Mouse (Mus musculus) gastrocnemius, postnatal 14 days (tissue): Measurements from ENCODE around the gene Traf2. TPM values are rescaled to one million over a fixed set of nuclear protein-coding genes. Genes with fewer than 3 reads are reported as not detected.

ENCODE experiments used
- DNase-seq: peaks from one replicate; pipeline ENCODE4 v3.0.0; 2021; ENCODE audit warnings: mixed read lengths
- intact Hi-C: fragments of 180-260 bp; cut with DNase I; formaldehyde crosslinking; loops from one replicate; pipeline ENCODE4 v1.15.1; 2025; ENCODE audit warnings: low total_unique reads
- total RNA-seq, 2 experiments: library from RNA; stranded (reverse); gene quantifications; 2 replicates each; pipeline ENCODE4 v1.2.3; 2021

Traf2 gene
- total RNA-seq, 2 experiments from 2014 or later: 9.7 to 13.3 TPM

DNA sequence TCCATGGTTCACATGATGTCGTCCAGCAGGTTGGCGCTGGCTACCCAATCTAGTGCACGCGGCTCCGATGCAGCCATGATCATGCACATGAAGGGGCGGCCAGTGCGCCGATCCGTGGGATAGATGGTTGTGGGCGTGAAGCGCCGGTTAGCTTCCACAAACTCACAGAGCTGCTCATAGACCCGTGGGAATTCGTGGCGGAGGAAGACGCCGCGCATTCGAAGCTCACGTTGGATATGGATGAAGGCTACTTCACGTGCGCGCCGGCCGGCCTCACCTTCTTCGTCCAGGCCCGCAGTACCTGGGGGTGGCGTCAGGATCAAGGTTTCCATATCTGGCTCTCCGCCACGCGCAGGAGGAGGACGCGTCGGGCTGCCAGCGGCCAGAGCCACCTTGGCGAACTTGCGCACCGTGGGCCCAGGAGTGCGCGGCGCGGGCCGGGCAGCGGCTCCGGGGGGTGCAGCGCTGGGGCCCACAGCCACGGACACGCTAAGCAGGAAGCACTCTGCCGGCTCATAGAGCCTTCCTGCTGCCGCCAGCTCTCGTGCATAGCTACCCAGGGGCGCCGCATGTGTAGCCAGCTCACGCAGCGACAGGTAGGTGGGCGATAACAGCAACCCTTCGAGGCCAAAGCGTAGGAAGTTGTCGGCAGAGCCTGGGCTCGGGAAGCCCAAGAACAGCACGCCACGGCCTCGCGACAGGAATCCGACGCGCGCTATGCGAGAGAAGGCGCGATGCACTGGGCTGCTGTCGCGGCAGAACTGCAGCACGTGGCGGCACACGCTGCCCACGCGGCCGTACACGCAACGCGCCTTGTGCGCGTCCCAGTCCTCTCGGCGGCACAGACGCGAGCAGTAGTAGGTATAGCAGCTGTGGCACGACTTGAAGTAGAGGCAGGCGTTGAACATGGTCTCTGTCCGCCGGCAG, 30.5 kb upstream of the Traf2 start:
- intact Hi-C loops: loop anchor here (10.0 kb wide), 1 partner anchor 62 kb away; no protein-coding TSS in a partner anchor
- DNase-seq: peak; percentile 12

DNA sequence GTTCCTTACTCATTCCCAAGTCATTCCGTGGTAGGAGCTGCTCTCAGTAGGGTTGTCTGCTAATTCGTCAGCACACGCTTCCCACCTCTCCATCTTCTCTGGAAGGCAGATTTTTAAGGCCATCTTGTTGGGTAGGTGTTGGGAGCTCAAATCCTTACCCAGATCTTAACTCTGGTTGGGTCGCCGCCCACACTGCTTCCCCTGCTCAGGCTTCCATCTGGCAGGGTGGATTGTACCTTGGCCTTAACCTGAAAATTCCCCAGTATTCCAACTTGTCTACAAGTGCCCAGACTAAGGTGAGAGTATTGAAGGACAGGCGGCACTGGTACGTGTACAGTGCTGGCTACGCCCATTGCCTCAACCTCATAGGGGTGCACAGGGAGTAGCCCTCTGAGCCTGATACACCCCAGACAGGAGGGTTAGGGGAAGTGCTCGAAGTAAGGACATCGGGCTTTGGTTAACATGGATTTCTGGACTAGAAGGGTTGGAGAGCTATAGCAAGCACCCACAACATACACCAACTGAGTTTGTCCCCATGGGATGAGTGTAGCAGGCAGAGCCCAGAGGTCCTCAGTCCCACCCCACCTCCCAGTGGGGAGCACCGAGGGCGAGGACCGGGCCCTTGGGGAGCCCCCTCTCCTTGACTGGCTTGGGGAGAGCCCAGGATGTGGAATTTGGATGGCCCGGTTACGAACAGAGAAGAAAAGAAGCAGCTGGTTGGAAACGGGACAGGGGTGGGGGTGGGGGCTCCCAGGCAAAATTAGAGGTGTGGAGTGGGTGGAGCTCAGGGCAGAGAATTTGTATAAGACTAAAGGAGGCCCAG, 29.5 kb upstream of the Traf2 start:
- intact Hi-C loops: loop anchor here (10.0 kb wide), 1 partner anchor 61 kb away; no protein-coding TSS in a partner anchor

DNA sequence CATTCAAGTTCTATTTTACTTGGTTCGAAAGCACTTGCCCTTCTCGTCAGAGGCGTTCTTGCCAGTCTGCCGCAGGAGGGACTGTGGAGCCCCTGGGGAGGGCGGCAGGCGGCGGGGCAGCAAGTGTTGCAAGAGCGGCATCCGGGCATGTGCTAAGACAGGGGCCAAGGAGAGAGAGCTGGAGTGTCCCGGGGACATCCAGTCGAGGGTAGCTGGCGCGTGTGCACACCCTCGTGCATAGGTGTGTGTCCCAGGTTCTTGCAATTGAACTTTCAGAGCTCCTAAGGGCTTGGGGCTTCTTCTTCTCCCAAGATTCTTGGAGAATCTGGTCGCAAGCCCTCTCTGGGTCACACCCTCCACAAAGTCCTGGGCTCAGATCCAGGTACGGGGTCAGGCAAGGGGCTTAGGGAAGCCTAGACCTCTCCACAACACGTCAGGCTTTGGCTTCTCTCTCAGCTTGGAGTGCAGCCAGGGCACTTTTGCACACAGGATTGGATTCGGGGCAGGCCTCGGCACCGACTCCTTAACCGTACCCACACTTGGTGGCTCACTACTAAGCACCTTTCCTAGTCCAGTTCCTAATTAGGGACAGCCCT, 28.8 kb upstream of the Traf2 start:
- DNase-seq: peak; percentile 41

More for the DNA sequence above, 29.5 kb upstream of the Traf2 start:
- no peak for DNase-seq

DNA sequence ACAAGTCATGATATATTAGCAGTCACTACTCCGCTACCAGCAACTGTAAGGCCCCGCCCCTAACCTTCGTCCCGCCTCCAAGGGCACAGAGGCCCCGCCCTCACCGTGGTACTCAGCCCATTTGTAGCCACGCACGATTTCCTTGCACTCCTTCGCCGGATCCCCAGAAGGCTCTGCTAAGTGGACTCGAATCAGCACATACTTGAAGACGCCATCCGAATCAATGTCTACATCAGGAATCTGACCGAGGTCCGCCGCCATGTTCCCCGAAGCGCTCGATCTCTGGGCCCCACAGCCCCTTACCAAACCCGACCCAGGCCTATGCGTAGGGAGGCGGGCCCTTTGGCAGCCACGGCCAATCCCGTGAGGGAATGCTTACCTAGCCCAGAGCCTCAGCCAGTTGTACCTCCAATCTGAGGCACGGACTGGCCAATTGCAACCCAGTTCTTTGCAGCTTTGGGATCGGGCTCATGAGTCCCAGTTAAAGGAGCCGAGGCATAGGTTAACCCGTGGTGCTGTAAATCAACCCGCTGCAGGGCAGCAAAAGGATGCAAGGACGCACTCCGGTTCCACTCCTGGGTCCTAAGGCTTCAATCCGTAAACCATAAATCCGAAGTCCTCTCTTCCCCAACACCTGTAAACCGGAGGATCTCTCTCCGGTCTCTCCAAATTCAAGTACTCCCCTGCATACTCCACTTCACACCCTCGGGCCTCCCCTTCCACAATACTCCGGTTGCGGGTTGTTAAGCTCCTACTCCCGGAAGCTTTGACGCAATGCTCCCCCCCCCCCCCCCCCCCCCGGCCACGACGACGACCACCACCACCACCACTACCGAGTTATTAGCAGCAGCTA, 28.1 kb upstream of the Traf2 start, which contains the start of the genes Mamdc4 and Phpt1:
Gene Mamdc4 (minus strand): TSS at position 267 of the 853 bp plus-strand sequence.
Gene Phpt1 (minus strand): TSS at position 646 of the 853 bp plus-strand sequence.
- DNase-seq: peak; percentile 94
- intact Hi-C loops: loop anchor here (10.0 kb wide), 1 partner anchor 60 kb away; no protein-coding TSS in a partner anchor

More for the DNA sequence above, 28.8 kb upstream of the Traf2 start:
- intact Hi-C loops: loop anchor here (10.0 kb wide), 1 partner anchor 61 kb away; no protein-coding TSS in a partner anchor

DNA sequence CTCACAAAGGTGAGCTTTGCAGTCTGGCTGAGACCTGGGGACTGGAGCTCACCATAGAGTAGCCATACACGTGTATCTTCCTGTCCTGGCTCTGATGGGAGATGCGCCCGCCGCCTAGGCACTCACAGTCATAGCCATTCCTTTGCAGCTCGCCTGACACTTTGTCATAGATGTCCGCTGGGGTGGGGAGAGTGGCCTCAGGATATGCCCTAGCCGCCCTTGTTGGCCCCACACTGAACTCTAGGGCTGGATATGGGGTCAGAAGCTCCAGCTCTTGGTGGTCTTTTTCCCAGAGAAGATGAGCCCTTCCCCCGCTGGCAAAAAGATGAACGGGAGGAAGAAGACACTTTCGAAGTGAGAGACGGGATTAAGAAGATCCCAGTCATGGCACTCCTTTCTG, 27.4 kb upstream of the Traf2 start:
- intact Hi-C loops: loop anchor here (10.0 kb wide), 1 partner anchor 59 kb away; no protein-coding TSS in a partner anchor
- DNase-seq: no peak

DNA sequence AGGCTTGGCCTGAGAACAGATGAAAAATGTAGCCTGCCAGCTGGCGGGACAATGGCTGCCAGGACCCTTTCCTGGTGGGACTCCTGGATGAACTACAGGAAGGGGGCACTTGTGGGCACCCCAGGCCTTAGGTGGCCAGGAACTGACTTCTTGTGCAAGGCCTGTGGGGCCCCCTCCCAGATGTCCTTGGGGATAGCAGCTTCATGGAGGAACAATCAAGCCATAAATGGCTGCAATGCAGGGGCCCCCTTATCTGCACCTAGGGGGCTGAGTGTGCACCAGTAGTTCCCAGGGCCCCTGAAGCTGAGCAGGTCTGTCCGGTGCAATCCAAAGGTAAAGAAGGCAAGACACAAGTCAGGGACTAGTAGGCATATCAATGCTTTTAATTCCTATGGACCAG, 26.3 kb upstream of the Traf2 start:
- DNase-seq: no peak
- intact Hi-C loops: loop anchor here (10.0 kb wide), 1 partner anchor 58 kb away; no protein-coding TSS in a partner anchor

DNA sequence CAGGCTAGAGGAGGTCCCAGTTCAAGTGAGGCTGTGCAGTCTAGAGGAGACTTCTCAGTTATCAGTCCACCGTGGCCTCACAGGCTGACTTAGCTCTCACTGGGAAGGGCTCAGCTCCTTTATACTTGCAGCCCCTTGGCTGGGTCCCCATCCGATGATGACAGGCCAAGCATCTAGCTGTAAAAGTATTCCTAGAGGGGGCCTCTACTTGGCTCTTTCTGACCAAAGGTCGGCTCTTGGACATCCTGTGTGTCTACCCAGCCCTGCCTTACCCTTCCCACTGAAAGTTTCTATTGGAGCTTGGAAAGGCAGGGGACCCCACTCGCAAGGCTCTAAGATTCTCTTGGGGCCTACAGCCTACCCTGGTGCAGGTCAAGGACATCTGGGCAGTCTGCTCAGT, 24.5 kb upstream of the Traf2 start:
- intact Hi-C loops: loop anchor here (10.0 kb wide), 1 partner anchor 56 kb away; no protein-coding TSS in a partner anchor
- DNase-seq: no peak

DNA sequence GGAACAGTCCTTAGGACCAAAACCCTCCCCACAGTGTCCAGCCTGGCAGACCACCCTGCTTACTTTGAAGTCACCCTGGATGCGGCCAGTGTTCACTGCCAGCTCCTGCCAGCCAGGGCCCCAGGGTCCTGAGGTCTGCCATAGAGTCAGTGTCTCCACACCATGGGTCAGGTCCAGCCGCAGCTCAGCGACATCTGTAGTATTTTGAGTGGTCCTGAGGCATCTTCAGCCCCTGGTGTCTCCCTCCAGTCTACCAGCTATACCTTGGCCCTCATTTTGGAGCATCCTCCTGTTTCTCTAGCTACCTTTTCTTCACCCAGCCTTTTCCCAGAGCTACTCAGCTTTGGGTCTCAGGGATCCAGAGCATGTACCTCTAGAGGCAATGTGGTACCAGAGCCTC, 22.6 kb upstream of the Traf2 start:
- no peak for DNase-seq
- intact Hi-C loops: no loop called here

DNA sequence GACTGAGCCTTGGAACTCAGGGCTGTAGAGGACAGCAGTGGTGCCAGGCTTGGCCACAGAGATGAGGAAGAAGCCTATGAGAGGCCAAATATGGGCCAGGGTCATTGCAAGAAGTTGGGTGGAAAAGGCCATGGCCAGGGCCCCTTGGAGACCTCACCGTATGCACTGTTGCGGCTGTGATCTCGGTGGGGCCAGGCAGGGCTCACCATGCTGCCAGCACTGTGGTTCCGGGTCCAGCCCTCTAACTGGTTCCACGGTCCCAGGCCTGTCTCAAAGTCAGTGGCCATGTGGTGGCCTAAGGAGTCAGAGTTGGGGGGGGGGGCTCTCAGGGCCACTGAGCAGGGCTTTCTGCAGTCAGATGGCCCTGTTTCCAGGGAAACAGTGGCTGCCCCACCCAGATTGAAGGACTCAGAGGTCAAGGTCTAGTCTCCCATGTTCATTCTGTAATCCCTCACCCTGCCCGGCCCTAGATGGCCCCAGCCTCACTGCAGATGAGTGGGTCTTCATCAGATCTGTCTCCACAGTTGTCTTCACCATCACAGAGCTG, 21.8 kb upstream of the Traf2 start:
- intact Hi-C loops: no loop called here
- no peak for DNase-seq

DNA sequence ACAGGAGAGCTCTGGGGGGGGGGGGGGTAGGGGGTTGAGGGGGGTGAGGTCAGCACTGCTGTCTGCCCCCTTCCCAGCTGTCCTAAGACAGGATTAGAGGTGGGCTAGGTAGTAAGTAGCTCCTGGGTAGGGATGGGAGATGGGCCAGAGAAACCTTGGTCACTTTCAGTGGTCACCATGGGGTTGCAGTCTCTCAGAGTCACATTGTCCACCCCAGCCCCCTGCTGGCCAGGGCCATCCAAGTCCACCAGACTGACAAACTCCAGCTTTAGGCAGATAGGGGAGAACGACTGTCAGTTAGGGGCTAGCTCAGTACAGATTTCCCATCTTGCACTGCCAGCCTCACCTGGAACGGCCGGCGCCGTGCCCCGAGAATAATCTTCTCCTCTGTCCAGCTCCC, 19.8 kb upstream of the Traf2 start:
- no peak for DNase-seq

DNA sequence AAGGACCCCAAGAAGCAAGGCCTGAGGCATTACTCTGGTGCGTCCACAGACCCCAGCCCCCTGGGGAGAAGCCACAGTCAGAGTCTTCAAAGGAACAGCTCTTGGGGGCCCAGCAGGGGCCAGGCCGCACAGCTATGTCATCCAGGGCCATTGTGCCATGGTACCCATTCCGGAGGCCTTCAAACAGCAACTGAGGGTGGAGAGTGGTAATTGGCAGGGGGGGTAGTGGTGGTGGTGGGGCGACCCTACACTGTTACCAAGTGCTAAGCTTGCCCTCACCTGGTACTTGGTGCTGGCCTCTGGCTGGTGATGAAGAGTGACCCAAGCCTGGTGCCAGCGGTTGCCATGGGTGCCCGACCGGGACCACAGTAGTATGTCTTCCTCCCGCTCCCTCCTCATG, 19.0 kb upstream of the Traf2 start:
- DNase-seq: no peak
- intact Hi-C loops: no loop called here

More for the DNA sequence above, 19.8 kb upstream of the Traf2 start:
- intact Hi-C loops: no loop called here

DNA sequence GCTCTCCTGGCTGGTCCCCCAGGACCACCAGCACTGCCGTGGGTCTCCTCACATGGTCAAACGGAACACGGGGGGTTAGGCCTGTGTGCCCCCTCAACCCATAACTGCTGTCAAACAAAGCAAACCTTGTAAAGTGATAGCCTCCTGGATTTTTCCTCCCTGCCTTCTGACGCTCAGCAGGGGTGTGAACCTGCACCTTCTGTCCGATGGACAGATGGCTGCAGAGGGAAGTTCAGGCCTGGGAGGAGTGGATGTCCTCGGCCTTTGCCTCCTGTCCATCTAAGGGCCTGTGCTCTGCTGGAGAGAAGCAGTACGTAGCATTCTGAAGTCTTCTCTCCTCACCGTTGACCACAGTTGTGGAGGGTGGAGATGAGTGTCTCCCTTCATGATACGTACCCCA, 15.2 kb upstream of the Traf2 start:
- no peak for DNase-seq
- intact Hi-C loops: no loop called here

DNA sequence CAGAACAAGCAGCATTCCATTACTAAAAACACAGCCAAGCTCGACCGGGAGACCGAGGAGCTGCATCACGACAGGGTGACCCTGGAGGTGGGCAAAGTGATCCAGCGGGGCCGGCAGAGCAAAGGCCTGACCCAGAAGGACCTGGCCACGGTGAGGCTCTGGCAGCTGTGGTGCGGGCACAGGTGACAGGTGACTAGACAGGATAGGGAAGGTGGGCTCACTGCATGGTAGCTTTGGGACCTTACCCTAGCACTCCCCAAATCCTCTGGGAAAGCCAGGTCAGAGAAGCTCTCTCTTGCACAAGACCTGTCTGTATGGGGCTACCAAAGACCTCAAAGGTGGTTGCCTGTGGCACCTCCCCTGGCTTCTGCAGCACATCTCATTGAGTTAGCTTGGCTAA, 13.8 kb upstream of the Traf2 start:
- intact Hi-C loops: no loop called here
- no peak for DNase-seq

DNA sequence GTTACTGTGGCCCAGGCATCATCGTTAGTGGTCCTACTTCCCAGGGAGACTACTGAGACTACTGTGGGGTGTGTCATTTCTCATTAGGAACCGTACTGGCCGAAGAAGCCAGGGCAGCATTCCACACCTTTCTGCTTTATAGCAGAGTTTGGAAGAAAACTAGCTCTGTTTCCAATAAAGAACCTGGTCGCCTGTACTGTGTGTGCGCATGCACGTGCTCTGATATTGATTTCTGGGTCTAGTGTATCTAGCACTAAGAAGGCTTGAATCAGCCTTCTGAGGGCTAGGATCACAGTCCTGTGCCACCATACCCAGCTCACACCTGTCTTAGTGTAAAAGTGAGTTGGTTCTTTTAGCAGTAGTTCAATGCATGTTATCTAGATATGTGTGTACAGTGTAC, 12.0 kb upstream of the Traf2 start:
- intact Hi-C loops: no loop called here
- no peak for DNase-seq

DNA sequence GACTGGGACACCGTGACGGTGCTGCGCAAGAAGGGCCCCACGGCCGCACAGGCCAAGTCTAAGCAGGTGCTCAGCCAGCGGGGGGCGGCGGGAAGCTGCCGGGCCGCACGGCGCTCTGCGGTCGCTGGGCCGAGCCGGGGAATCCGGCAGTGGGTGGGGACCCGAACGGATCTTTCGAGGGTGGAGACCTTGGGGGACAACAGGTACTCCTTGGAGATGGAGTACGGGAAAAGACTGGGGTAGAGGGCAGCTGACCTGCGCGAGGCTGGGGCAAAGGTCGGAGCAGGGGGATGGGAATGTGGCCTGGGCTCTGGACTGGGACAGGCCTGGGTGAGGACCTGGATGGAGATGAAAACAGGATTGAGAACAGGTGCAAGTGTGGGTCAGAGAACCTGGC, 11.2 kb upstream of the Traf2 start:
- no peak for DNase-seq
- intact Hi-C loops: no loop called here

DNA sequence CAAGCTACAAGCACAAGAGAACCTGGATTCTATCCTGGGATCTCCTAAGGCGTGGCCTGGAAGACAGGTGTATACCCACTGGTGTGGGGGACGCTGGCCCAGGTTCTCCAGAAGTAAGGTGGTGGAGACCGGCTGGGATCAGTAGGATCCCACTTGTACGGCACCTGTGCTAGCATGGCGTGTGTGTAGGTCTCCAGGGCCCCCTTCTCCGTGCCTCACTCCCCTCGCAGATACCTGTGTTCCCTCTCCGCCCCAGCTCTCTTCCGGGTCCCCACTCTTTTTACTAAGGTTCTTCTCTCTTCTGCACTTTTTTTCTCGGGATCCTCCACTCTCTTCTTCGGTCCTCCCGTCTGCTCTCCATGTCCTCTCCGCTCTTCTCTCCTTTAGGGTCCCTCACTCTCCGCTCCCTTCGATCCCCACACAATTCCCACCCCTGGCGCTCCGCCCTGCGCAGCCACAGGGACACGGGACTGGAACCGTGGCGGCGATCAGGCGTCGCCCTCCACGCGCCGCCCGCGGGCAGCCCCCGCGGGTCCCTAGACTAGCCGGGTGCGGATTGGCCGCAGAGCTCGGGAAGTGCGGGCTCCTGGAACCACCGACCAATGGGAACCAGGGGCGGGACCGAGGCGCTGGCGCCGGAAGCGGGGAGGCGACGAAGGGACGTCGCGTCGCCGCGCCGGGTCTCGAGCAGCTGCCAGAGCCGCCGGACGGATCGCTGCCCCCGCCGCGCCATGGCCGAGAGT, 10.7 kb upstream of the Traf2 start, which contains the start of gene Edf1:
Gene Edf1 (plus strand): TSS at position 627 of the 743 bp plus-strand sequence.
- intact Hi-C loops: no loop called here

DNA sequence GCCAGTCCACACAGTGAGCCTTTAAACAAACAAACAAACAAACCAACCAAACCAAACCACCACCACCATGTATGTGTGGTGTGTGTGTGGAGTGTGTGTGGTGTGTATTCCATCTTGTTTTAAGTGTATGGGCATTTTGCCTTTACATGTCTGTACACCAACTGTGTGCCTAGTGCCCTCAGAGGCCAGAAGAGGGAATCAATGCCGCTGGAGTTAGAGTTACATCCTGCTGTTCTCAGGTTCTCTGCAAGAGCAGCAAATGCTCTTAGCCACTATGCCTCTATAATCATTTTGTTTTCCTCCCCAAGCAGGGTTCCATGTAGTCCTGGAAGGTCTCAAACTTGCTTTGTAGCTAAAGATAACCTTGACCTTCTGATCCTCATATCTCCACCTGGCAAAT, 9.6 kb upstream of the Traf2 start:
- intact Hi-C loops: no loop called here
- DNase-seq: no peak

More for the DNA sequence above, 10.7 kb upstream of the Traf2 start, which contains the start of gene Edf1:
- DNase-seq: peak; percentile 97
